Mouse (Mus musculus) forebrain, embryonic 12.5 days (tissue): ENCODE data around the gene Fbxl22. TPM values are rescaled to one million over a fixed set of nuclear protein-coding genes. Genes with fewer than 3 reads are reported as not detected.
A peak's percentile ranks its signal among the peaks of the same experiment; 100 is the strongest.

Source experiments
- ATAC-seq: fragments of 200-750 bp; cut with Nextera tagmentation; 2 replicates; pipeline ENCODE4 v1.8.0; 2017; ENCODE audit warnings: moderate TSS enrichment; ENCODE audit not compliant: low FRiP score
- H3K27ac ChIP-seq: fragments of 300-500 bp; sonication (generic); 2 replicates; pipeline ENCODE4 v1.5.1; 2016; ENCODE audit warnings: mild to moderate bottlenecking
- H3K27me3 ChIP-seq: fragments of 300-500 bp; sonication (generic); 2 replicates; pipeline ENCODE4 v1.6.1; 2016; ENCODE audit warnings: mild to moderate bottlenecking
- H3K36me3 ChIP-seq: fragments of 300-500 bp; sonication (generic); replicated peaks from 2 replicates; pipeline ENCODE4 v1.6.1; 2016; ENCODE audit warnings: mild to moderate bottlenecking
- H3K4me1 ChIP-seq: fragments of 300-500 bp; sonication (generic); 2 replicates; pipeline ENCODE4 v1.6.1; 2016
- H3K4me2 ChIP-seq: fragments of 300-500 bp; sonication (generic); 2 replicates; pipeline ENCODE4 v1.6.1; 2016; ENCODE audit warnings: mild to moderate bottlenecking, moderate library complexity
- H3K4me3 ChIP-seq: fragments of 300-500 bp; sonication (generic); replicated peaks from 2 replicates; pipeline ENCODE4 v1.5.1; 2016; ENCODE audit warnings: mild to moderate bottlenecking
- H3K9ac ChIP-seq: fragments of 300-500 bp; sonication (generic); 2 replicates; pipeline ENCODE4 v1.6.1; 2016; ENCODE audit warnings: mild to moderate bottlenecking
- H3K9me3 ChIP-seq: fragments of 300-500 bp; sonication (generic); 2 replicates; pipeline ENCODE4 v1.6.1; 2016
- WGBS: fragments of 180-500 bp; shearing (Covaris S2); methylation state at CpG from one replicate; pipeline ENCODE4 v1.1.7; 2016; 5-methylcytosine and 5-hydroxymethylcytosine counted together
- polyA plus RNA-seq: library from polyadenylated mRNA; unstranded; fragments of >200 nt; fragmentation: Nextera tagmentation; extraction: Ambion mirVana; gene quantifications from 2 replicates; pipeline ENCODE4 v1.2.1, GENCODE M21; 2016

The Fbxl22 gene
- polyA plus RNA-seq, result 2.4 TPM in 2 replicates

DNA sequence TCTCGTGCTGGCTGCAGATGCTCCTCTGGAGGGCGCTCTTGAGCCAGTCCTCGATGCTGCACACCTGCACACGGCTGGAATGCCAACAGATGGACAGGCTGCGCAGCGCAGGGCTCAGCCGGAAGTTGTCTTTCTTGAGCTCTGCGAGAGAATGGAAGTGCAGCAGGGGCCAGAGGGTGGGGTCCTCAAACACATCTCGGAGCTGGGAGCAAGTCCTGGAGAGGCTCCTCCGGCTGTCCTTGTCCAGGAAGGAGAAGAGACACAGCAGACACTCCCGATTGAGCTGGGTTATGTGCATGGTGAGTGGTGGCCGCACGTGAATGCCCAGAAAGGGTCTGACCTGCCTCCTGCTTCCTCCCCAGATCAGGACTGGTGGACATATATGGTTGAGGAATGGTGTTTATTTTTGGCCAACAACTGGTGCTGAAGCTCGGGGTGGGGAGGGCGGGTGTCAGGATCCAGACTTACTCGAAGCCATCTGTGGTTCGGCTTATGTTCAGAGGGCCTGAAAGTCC lies at the start of gene Fbxl22:
Gene Fbxl22, minus strand, starts transcription at position 338 of the 515 bp plus-strand sequence.
- Histone ChIP-seq H3K9me3 (no peaks in the 10 kb centered on the region), H3K4me3 (no peak within 1 kb of the TSS), H3K9ac (no peak within 1 kb of the TSS), H3K27me3 (no peaks in the 10 kb centered on the region), H3K4me2 (no peak within 1 kb of the TSS), H3K4me1 (peaks cover 25% of the 10 kb centered on the region), H3K27ac (peak within 1 kb of the TSS; percentile 97; the same call in 1 of the 2 replicates), H3K36me3 (peaks cover 59% of the 10 kb centered on the region)
- 75% methylated on average over 17 of the region's 17 CpGs for WGBS
- no peak for ATAC-seq

- no peak overlapping the region for H3K9ac ChIP-seq
- no peaks in the 10 kb centered on the region for H3K9me3 ChIP-seq
- no peaks in the 10 kb centered on the region; the same call in 1 of the 2 replicates for H3K36me3 ChIP-seq
- 84% methylated on average over 1 of the region's 1 CpGs for WGBS
- no peak for ATAC-seq
- no peaks in the 10 kb centered on the region for H3K27me3 ChIP-seq
- no peak overlapping the region for H3K27ac ChIP-seq
- no peak overlapping the region for H3K4me3 ChIP-seq
- 0 out of 2 replicates have a peak, but pooled peaks cover 3% of the 10 kb centered on the region for H3K4me1 ChIP-seq
- H3K4me2 ChIP-seq, result no peak overlapping the region
Observed at GRCm38 (mm10) chr9:66562215-66562614, 47.8 kb upstream of the Fbxl22 start.

GRCm38 (mm10) chr9:66561496-66561895 lies 47.1 kb upstream of the Fbxl22 start:
- Histone ChIP-seq H3K9me3 (no peaks in the 10 kb centered on the region), H3K27ac (no peak overlapping the region), H3K4me3 (no peak overlapping the region), H3K4me2 (no peak overlapping the region), H3K4me1 (0 out of 2 replicates have a peak, but pooled peaks cover 3% of the 10 kb centered on the region), H3K27me3 (no peaks in the 10 kb centered on the region), H3K9ac (no peak overlapping the region), H3K36me3 (no peaks in the 10 kb centered on the region; the same call in 1 of the 2 replicates)
- ATAC-seq, result no peak
- WGBS, result 93% methylated on average over 2 of the region's 2 CpGs

- Histone ChIP-seq H3K4me2 (no peak overlapping the region), H3K4me1 (0 out of 2 replicates have a peak, but pooled peaks cover 3% of the 10 kb centered on the region), H3K9me3 (no peaks in the 10 kb centered on the region), H3K9ac (no peak overlapping the region), H3K27me3 (no peaks in the 10 kb centered on the region), H3K4me3 (no peak overlapping the region), H3K36me3 (peaks cover 1% of the 10 kb centered on the region; the same call in 1 of the 2 replicates), H3K27ac (no peak overlapping the region)
- ATAC-seq, result no peak
- WGBS, result 68% methylated on average over 1 of the region's 1 CpGs
Observed at GRCm38 (mm10) chr9:66560728-66561127, 46.3 kb upstream of the Fbxl22 start.

DNA sequence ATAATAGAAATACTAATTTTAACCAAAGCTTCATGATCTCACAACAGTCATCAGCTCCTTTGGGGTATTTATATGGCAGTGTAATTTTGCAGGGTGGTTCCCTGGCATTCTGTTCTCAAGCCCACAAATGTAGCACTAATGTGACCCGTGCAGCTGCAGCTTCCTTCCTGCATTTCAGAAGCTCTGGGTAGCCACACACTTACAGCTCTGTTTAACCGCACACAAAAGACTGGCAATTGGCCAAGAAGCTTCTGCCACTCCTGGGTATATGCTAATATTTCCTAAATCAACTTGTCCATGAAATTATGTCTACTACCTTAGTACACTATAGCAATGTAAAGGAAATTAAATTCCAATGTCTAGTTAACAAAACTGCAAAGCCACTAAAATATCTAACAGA lies 45.9 kb upstream of the Fbxl22 start:
- H3K36me3 ChIP-seq, result peaks cover 3% of the 10 kb centered on the region; the same call in 1 of the 2 replicates
- no peak overlapping the region for H3K4me2 ChIP-seq
- no peak overlapping the region for H3K4me3 ChIP-seq
- H3K9me3 ChIP-seq, result no peaks in the 10 kb centered on the region
- no peak overlapping the region for H3K27ac ChIP-seq
- H3K27me3 ChIP-seq, result no peaks in the 10 kb centered on the region
- ATAC-seq, result peak; percentile 36; the same call in 1 of the 2 replicates
- 0 out of 2 replicates have a peak, but pooled peaks cover 3% of the 10 kb centered on the region for H3K4me1 ChIP-seq
- H3K9ac ChIP-seq, result no peak overlapping the region
- WGBS, result 16% methylated on average over 2 of the region's 2 CpGs

DNA sequence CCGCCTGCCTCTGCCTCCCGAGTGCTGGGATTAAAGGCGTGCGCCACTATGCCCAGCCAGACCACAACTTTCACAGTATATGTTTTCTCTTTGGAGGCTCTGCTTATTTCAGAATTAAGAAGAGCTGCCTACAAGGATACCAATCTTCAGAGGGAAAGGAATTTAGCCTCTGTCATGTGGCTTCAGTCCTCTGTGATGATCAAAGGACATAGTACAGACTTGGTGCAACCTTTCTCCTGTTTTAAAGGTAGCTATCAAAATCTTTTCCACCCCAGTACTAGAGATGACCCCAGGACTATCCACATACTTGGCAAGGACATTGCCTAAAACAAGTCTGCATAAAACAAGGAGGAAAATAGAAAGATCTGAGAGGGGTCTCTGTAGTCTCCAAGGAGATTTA lies 44.6 kb upstream of the Fbxl22 start:
- H3K4me3 ChIP-seq, result no peak overlapping the region
- ATAC-seq, result no peak
- no peak overlapping the region for H3K27ac ChIP-seq
- 96% methylated on average over 4 of the region's 4 CpGs for WGBS
- no peak overlapping the region for H3K9ac ChIP-seq
- H3K9me3 ChIP-seq, result no peaks in the 10 kb centered on the region
- no peak overlapping the region for H3K4me2 ChIP-seq
- peaks cover 12% of the 10 kb centered on the region for H3K36me3 ChIP-seq
- H3K4me1 ChIP-seq, result 0 out of 2 replicates have a peak, but pooled peaks cover 3% of the 10 kb centered on the region
- H3K27me3 ChIP-seq, result no peaks in the 10 kb centered on the region

DNA sequence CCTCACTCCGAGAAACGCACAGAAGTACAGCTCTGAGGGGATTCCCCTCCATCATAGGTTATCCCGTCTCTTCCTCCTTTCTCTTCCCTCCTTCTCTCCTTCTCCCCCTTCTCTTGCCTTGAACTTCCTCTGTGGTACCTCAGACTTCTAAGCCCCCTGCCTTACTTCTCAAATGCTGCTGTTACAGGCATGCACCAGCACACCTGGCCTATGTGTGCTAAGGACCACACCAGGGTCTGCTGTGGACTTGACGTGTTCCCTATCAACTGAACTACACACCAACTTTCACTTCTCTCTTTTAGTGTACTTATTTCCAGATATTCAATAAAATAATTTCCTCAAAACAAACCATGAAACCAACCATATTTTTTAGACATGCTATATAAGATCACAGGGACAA lies 28.4 kb upstream of the Fbxl22 start:
- H3K4me1 ChIP-seq, result no peaks in the 10 kb centered on the region; the same call in 1 of the 2 replicates
- H3K4me3 ChIP-seq, result no peak overlapping the region
- no peaks in the 10 kb centered on the region for H3K9me3 ChIP-seq
- H3K36me3 ChIP-seq, result peaks cover 71% of the 10 kb centered on the region
- 83% methylated on average over 4 of the region's 4 CpGs for WGBS
- H3K9ac ChIP-seq, result no peak overlapping the region
- no peak overlapping the region for H3K4me2 ChIP-seq
- no peak for ATAC-seq
- H3K27ac ChIP-seq, result no peak overlapping the region
- no peaks in the 10 kb centered on the region for H3K27me3 ChIP-seq

- Histone ChIP-seq H3K27ac (no peak overlapping the region), H3K9ac (no peak overlapping the region), H3K27me3 (no peaks in the 10 kb centered on the region), H3K9me3 (no peaks in the 10 kb centered on the region), H3K4me2 (no peak overlapping the region), H3K36me3 (peaks cover 87% of the 10 kb centered on the region), H3K4me3 (no peak overlapping the region), H3K4me1 (no peaks in the 10 kb centered on the region)
- ATAC-seq, result no peak
- WGBS, result 96% methylated on average over 3 of the region's 3 CpGs
Observed at GRCm38 (mm10) chr9:66521595-66521994, 7.2 kb upstream of the Fbxl22 start.

DNA sequence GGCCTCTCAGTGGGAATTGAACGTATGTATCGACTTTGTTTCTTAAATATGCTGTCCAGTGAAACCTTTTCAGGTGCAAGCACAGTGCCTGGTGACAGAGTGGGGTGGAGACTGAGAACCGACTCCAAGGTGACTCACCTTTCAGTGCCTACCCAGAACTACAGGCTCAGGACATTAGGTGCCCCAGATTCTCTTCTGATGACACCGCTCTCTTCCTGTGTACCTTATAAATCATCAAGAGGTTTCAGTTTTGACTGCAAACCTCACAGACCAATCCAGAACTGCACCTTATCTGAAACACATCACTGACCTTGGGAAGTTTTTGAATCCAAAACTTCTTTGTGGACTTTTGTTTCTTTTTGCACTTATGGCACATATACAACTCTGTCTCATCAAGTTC lies 5.9 kb upstream of the Fbxl22 start:
- ATAC-seq, result no peak
- H3K27me3 ChIP-seq, result no peaks in the 10 kb centered on the region
- no peak overlapping the region for H3K27ac ChIP-seq
- H3K4me3 ChIP-seq, result no peak overlapping the region
- H3K4me1 ChIP-seq, result no peaks in the 10 kb centered on the region
- H3K9me3 ChIP-seq, result no peaks in the 10 kb centered on the region
- H3K4me2 ChIP-seq, result no peak overlapping the region
- H3K9ac ChIP-seq, result no peak overlapping the region
- 95% methylated on average over 4 of the region's 4 CpGs for WGBS
- peaks cover 87% of the 10 kb centered on the region for H3K36me3 ChIP-seq

- H3K9ac ChIP-seq, result no peak overlapping the region
- no peak for ATAC-seq
- H3K4me1 ChIP-seq, result no peaks in the 10 kb centered on the region
- H3K4me3 ChIP-seq, result no peak overlapping the region
- H3K36me3 ChIP-seq, result peaks cover 90% of the 10 kb centered on the region
- WGBS, result 68% methylated on average over 5 of the region's 5 CpGs
- no peaks in the 10 kb centered on the region for H3K9me3 ChIP-seq
- no peak overlapping the region for H3K27ac ChIP-seq
- H3K27me3 ChIP-seq, result no peaks in the 10 kb centered on the region
- H3K4me2 ChIP-seq, result no peak overlapping the region
Observed at GRCm38 (mm10) chr9:66518901-66519300, 4.5 kb upstream of the Fbxl22 start.

DNA sequence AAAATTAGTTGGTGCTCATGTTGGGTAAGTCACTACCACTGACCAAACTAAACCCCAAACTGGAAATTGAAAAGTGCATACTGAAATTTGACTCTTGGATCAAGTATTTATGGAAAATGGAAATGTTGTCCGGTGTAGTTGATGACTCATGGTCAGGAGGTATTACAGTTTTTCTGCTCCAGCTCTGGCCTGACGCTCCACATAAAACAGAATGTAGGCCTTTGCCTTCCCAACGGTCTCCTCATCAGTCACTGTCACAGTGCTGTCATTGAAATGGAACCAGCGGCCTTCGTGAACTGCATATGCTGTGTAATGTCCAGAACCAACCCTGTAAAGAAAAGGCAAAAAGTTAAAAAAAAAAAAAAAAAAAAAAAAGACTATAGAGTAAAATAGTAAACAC lies 3.9 kb upstream of the Fbxl22 start:
- H3K9me3 ChIP-seq, result no peaks in the 10 kb centered on the region
- H3K9ac ChIP-seq, result no peak overlapping the region
- ATAC-seq, result no peak
- peaks cover 1% of the 10 kb centered on the region; the same call in 1 of the 2 replicates for H3K4me1 ChIP-seq
- peaks cover 89% of the 10 kb centered on the region for H3K36me3 ChIP-seq
- no peak overlapping the region for H3K27ac ChIP-seq
- no peak overlapping the region for H3K4me2 ChIP-seq
- no peak overlapping the region for H3K4me3 ChIP-seq
- no peaks in the 10 kb centered on the region for H3K27me3 ChIP-seq
- 97% methylated on average over 5 of the region's 5 CpGs for WGBS

GRCm38 (mm10) chr9:66517746-66518145 lies 3.4 kb upstream of the Fbxl22 start:
- WGBS, result 92% methylated on average over 10 of the region's 10 CpGs

GRCm38 (mm10) chr9:66516296-66516940 lies 2.0 kb upstream of the Fbxl22 start:
- Histone ChIP-seq H3K9ac (no peak overlapping the region), H3K27me3 (no peaks in the 10 kb centered on the region), H3K4me3 (no peak overlapping the region), H3K9me3 (no peaks in the 10 kb centered on the region), H3K36me3 (peaks cover 74% of the 10 kb centered on the region), H3K4me1 (peaks cover 13% of the 10 kb centered on the region; the same call in 1 of the 2 replicates), H3K4me2 (no peak overlapping the region), H3K27ac (no peak overlapping the region)
- 94% methylated on average over 6 of the region's 6 CpGs for WGBS
- ATAC-seq, result no peak

More at GRCm38 (mm10) chr9:66517746-66518145, 3.4 kb upstream of the Fbxl22 start:
- Histone ChIP-seq H3K4me3 (no peak overlapping the region), H3K9me3 (no peaks in the 10 kb centered on the region), H3K9ac (no peak overlapping the region), H3K36me3 (peaks cover 85% of the 10 kb centered on the region), H3K4me2 (no peak overlapping the region), H3K4me1 (peaks cover 4% of the 10 kb centered on the region; the same call in 1 of the 2 replicates), H3K27ac (no peak overlapping the region), H3K27me3 (no peaks in the 10 kb centered on the region)
- no peak for ATAC-seq
